Mouse (Mus musculus) testis, adult 2 months (tissue): Measurements from ENCODE around the gene 1700025G04Rik. TPM values are rescaled to one million over a fixed set of nuclear protein-coding genes. Genes with fewer than 3 reads are reported as not detected.

Source experiments
- H3K27ac ChIP-seq: fragments of 200-500 bp; 2 replicates; pipeline ENCODE4 v1.5.1; 2012; ENCODE audit warnings: low read depth, low read length; ENCODE audit not compliant: control insufficient read depth, insufficient read depth
- H3K27me3 ChIP-seq: fragments of 200-500 bp; 2 replicates; pipeline ENCODE4 v1.6.1; 2012; ENCODE audit warnings: mild to moderate bottlenecking, low read length, moderate library complexity; ENCODE audit not compliant: control insufficient read depth, insufficient read depth
- H3K36me3 ChIP-seq: fragments of 200-500 bp; 2 replicates; pipeline ENCODE4 v1.6.1; 2012; ENCODE audit warnings: mild to moderate bottlenecking, low read length; ENCODE audit not compliant: control insufficient read depth, insufficient read depth
- H3K4me1 ChIP-seq: fragments of 200-500 bp; 2 replicates; pipeline ENCODE4 v1.6.1; 2012; ENCODE audit warnings: low read length; ENCODE audit not compliant: control insufficient read depth, insufficient read depth
- H3K4me3 ChIP-seq: fragments of 200-500 bp; 2 replicates; pipeline ENCODE4 v1.5.1; 2012; ENCODE audit warnings: low read depth, mild to moderate bottlenecking, low read length, moderate library complexity, mixed read lengths; ENCODE audit not compliant: control insufficient read depth
- CTCF ChIP-seq: fragments of 200-500 bp; IDR thresholded peaks from 2 replicates; pipeline ENCODE4 v1.5.1; 2012; ENCODE audit warnings: low read depth, mild to moderate bottlenecking, inconsistent platforms, low read length, moderate library complexity; ENCODE audit not compliant: control insufficient read depth, insufficient read depth, insufficient replicate concordance
- POLR2A ChIP-seq: fragments of 200-500 bp; IDR thresholded peaks from 2 replicates; pipeline ENCODE4 v1.6.1; 2012; ENCODE audit warnings: low read depth, mild to moderate bottlenecking, inconsistent platforms, low read length, moderate library complexity; ENCODE audit not compliant: control insufficient read depth
- polyA plus RNA-seq: library from polyadenylated mRNA; depleted of rRNA; stranded (reverse); fragments of >200 nt; gene quantifications from 2 replicates; pipeline ENCODE4 v1.2.3, GENCODE M21; 2012

Gene 1700025G04Rik
- polyA plus RNA-seq, 1 experiment, result 12.0 TPM

DNA sequence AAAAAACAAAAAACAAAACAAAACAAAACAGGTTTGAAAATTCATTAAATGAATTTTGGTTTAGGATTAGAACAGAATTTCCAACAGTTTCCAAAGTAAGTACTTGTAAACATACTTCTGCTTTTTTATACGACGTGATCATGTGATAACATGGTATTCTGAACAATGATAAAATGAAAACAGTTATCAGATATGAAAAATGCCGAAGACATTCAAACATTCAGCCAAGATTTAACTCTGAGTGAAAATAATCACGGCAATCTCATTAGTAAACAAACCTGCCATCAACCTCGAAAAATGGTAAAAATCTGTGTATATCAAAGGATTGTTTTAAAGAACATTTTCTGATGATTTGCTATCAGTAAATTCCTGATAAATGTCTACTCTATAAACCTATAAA, 69.9 kb downstream of the 1700025G04Rik start:
- no peak overlapping the region for H3K27ac ChIP-seq

DNA sequence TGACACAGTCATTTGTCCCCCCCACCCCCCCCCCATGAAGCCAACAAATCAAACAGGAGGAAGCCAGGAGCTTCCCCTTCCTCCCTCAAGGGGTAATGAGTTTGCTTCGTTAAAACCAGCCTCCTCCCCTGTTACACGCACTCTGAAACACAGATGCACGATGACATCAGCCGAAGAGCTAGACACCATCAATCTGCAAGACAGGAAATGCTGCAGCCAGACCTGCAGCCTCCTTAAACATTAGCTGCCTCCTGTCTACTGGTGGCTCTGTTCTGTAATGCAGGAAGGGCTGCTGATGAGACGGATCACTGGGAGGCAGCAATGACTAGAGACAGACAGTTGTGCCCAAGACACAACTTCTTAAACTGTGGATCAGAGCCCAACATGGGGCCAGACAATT, 70.7 kb downstream of the 1700025G04Rik start:
- Histone ChIP-seq H3K4me3 (no peak overlapping the region), H3K36me3 (no peaks in the 10 kb centered on the region), H3K4me1 (no peaks in the 10 kb centered on the region), H3K27me3 (no peaks in the 10 kb centered on the region), H3K27ac (no peak overlapping the region)
- TF ChIP-seq CTCF (no peak), POLR2A (no peak)

More for the DNA sequence above, 69.9 kb downstream of the 1700025G04Rik start:
- no peak overlapping the region for H3K4me3 ChIP-seq
- TF ChIP-seq POLR2A (no peak), CTCF (no peak)
- H3K36me3 ChIP-seq, result no peaks in the 10 kb centered on the region
- no peaks in the 10 kb centered on the region for H3K27me3 ChIP-seq
- no peaks in the 10 kb centered on the region for H3K4me1 ChIP-seq

- Histone ChIP-seq H3K36me3 (no peaks in the 10 kb centered on the region), H3K4me3 (no peak overlapping the region), H3K4me1 (no peaks in the 10 kb centered on the region), H3K27ac (no peak overlapping the region), H3K27me3 (no peaks in the 10 kb centered on the region)
- no peak for TF ChIP-seq POLR2A
- TF ChIP-seq CTCF, result no peak
These were observed 71.6 kb downstream of the 1700025G04Rik start for GRCm38 (mm10) chr1:152018322-152018721.

DNA sequence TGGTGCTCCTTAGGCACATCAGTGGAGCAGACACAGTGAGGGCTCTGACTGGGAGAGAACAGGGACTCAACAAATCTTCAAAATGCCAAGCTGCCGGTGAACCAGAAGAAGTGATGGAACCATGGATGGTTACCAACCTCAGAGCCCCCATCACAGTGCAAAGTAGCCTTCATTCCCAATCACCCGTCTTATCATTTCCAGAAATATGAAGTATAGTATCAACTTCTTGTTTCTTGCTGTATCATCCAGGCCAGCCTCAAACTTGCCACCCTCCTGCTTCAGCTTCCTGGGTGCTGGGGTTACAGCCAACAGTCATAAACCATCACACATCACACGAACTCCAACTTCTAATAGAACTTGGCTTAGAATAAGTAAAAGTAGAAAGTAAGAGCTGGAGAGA, 73.3 kb downstream of the 1700025G04Rik start:
- no peak overlapping the region for H3K4me3 ChIP-seq
- H3K27me3 ChIP-seq, result no peaks in the 10 kb centered on the region
- no peaks in the 10 kb centered on the region for H3K36me3 ChIP-seq
- H3K4me1 ChIP-seq, result no peaks in the 10 kb centered on the region
- no peak overlapping the region for H3K27ac ChIP-seq
- TF ChIP-seq CTCF (no peak), POLR2A (no peak)

DNA sequence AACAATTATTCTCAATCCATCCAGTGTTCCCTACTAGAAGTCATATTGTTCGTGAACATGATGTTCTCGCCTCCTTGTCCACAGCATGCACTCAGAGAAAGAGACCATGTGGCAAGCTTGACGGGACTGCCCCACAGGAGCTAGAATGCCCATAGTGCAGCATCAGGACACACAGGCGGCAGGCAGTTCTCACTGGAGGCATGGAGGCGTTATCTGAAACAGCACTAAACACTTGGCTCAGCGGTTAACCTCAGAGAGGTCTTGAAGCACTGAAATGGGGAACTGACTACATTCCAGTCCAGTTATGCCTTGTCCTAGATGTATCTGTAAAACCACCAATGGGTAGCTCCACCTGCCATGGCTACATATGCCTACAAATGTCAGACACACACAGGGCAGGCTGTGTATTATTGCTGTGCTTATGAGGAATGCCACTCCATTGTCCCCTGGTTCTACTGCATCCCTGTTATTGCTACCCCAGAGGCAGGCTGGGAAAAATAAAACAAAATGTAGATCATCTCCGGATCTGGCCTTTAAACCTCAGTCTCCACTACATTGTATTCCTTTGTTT, 74.3 kb downstream of the 1700025G04Rik start:
- Histone ChIP-seq H3K4me1 (no peaks in the 10 kb centered on the region), H3K27ac (no peak overlapping the region), H3K27me3 (no peaks in the 10 kb centered on the region), H3K36me3 (no peaks in the 10 kb centered on the region), H3K4me3 (no peak overlapping the region)
- TF ChIP-seq POLR2A (no peak; the same call in 1 of the 2 replicates), CTCF (no peak)

DNA sequence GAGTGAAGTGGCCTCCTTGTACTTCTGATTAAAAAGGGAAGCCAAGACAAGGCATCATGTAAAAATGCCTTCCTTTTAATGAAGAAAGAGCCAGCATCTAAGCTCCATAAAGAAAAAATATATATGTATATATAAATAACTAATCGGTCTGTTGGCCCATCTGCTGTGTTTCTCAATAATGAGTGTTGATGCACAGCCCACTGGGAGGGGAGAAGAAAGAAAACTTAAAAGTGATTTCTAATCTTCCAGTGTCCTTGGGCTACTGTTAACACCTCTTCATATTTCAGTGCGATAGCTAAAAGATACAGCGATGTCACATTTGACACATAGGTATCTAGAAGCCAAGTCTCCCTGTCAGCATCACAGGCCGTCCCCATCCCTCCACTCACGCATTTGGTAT, 78.2 kb downstream of the 1700025G04Rik start:
- TF ChIP-seq CTCF, result no peak
- TF ChIP-seq POLR2A, result no peak
- H3K4me1 ChIP-seq, result no peaks in the 10 kb centered on the region
- H3K4me3 ChIP-seq, result no peak overlapping the region

GRCm38 (mm10) chr1:152010251-152010980, 79.5 kb downstream of the 1700025G04Rik start:
- H3K4me3 ChIP-seq, result no peak overlapping the region
- no peaks in the 10 kb centered on the region for H3K4me1 ChIP-seq
- no peaks in the 10 kb centered on the region for H3K27me3 ChIP-seq
- no peaks in the 10 kb centered on the region for H3K36me3 ChIP-seq
- H3K27ac ChIP-seq, result no peak overlapping the region
- no peak for TF ChIP-seq CTCF
- TF ChIP-seq POLR2A, result no peak

More for the DNA sequence above, 78.2 kb downstream of the 1700025G04Rik start:
- Histone ChIP-seq H3K27ac (no peak overlapping the region), H3K36me3 (no peaks in the 10 kb centered on the region), H3K27me3 (no peaks in the 10 kb centered on the region)
